Mouse (Mus musculus) embryonic facial prominence, embryonic 15.5 days (tissue): Measurements from ENCODE around the gene Rassf3. TPM values are rescaled to one million over a fixed set of nuclear protein-coding genes. Genes with fewer than 3 reads are reported as not detected.
A peak's percentile ranks its signal among the peaks of the same experiment; 100 is the strongest.

Experiments
- ATAC-seq: fragments of 200-750 bp; cut with Nextera tagmentation; 2 replicates; pipeline ENCODE4 v1.8.0; 2017; ENCODE audit warnings: low read depth, moderate TSS enrichment; ENCODE audit not compliant: insufficient number of reproducible peaks, low FRiP score, low TSS enrichment
- H3K27ac ChIP-seq: fragments of 300-500 bp; sonication (generic); replicated peaks from 2 replicates; pipeline ENCODE4 v1.5.1; 2015; ENCODE audit warnings: mild to moderate bottlenecking, inconsistent platforms
- H3K27me3 ChIP-seq: fragments of 300-500 bp; sonication (generic); 2 replicates; pipeline ENCODE4 v1.6.1; 2015; ENCODE audit warnings: inconsistent platforms
- H3K36me3 ChIP-seq: fragments of 300-500 bp; sonication (generic); 2 replicates; pipeline ENCODE4 v1.6.1; 2015; ENCODE audit warnings: mild to moderate bottlenecking, inconsistent platforms
- H3K4me1 ChIP-seq: fragments of 300-500 bp; sonication (generic); 2 replicates; pipeline ENCODE4 v1.6.1; 2015; ENCODE audit warnings: inconsistent platforms
- H3K4me2 ChIP-seq: fragments of 300-500 bp; sonication (generic); replicated peaks from 2 replicates; pipeline ENCODE4 v1.6.1; 2015; ENCODE audit warnings: mild to moderate bottlenecking, inconsistent platforms
- H3K4me3 ChIP-seq: fragments of 300-500 bp; sonication (generic); replicated peaks from 2 replicates; pipeline ENCODE4 v1.5.1; 2015; ENCODE audit warnings: mild to moderate bottlenecking, inconsistent platforms
- H3K9ac ChIP-seq: fragments of 300-500 bp; sonication (generic); 2 replicates; pipeline ENCODE4 v1.6.1; 2015; ENCODE audit warnings: inconsistent platforms
- H3K9me3 ChIP-seq: fragments of 300-500 bp; sonication (generic); replicated peaks from 2 replicates; pipeline ENCODE4 v1.6.1; 2016; ENCODE audit warnings: inconsistent platforms
- WGBS: fragments of 180-500 bp; shearing (Covaris S2); methylation state at CpG from one replicate; pipeline ENCODE4 v1.1.7; 2015; 5-methylcytosine and 5-hydroxymethylcytosine counted together
- polyA plus RNA-seq: library from polyadenylated mRNA; unstranded; fragments of >200 nt; fragmentation: Nextera tagmentation; extraction: Ambion mirVana; gene quantifications from 2 replicates; pipeline ENCODE4 v1.2.1, GENCODE M21; 2015

The Rassf3 gene
- polyA plus RNA-seq, 1 experiment from 2014 or later: 20.3 TPM

DNA sequence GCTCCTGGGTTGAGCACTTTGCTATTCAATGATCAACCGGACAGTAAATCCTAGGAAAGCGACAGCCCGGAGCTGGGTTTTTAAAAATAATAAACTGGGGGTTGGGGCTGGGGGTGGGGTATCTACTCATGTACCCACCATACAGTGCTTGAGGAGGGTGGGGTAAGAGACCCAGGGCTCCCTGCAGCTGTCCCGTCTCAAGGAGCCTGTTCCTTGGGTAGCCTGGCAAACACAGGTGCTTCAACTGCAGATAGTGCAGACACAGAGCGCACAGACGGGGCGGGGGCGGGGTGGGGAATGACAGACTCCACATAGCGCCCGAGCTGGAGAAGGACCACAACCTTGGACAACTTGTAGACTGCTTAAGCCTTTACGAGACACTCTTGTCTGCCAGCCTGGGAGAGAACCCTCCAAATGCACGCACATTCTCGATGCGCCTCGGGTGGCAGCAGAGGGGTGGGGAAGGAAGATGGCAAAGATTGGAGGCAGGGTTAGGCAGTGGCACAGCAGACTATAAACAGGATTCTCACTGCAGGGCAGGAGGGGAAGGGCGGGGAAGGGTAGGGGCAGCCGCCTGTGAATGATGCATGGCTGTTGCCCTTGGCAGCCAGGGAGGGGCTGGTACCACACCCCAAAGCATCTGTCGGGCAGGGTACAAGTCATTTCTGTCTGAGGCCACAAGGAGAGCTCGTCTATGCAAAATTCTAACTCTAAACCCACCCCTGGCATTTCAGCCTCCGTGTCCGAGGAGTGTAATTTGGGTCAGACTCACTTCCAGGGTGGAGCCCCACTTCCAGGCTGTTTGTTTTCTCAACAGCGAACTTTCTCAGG lies 56.3 kb downstream of the Rassf3 start:
- ATAC-seq: peak; percentile 80
- H3K4me3 ChIP-seq: no peak overlapping the region
- 51% methylated on average over 22 of the region's 22 CpGs for WGBS
- peaks cover 25% of the 10 kb centered on the region for H3K4me1 ChIP-seq
- peak overlapping the region; percentile 45 for H3K27ac ChIP-seq
- no peak overlapping the region for H3K4me2 ChIP-seq
- peaks cover 13% of the 10 kb centered on the region for H3K36me3 ChIP-seq
- no peaks in the 10 kb centered on the region for H3K27me3 ChIP-seq
- no peak overlapping the region for H3K9ac ChIP-seq
- no peaks in the 10 kb centered on the region for H3K9me3 ChIP-seq

DNA sequence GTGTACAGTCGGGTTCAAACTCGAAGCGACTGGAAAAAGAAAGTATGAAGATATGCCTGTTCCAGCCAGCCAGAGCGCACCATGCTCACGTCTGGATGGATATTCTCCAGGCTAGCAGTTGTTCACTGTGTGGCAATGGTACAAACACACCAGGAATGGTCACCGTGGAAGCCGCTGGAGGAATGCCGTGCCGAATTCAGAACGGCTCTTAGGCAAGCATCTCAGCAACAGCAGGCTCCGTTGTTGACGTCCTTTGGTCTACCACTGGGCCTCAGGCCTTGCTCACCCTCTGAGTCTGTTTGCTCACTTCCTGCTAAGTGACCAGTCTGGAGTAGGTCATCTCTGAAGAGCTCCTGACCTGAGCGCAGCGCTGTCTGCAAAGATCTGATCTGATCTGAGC lies 57.3 kb downstream of the Rassf3 start:
- Histone ChIP-seq H3K4me1 (peaks cover 21% of the 10 kb centered on the region), H3K36me3 (peaks cover 20% of the 10 kb centered on the region), H3K9ac (no peak overlapping the region), H3K27me3 (no peaks in the 10 kb centered on the region), H3K9me3 (no peaks in the 10 kb centered on the region), H3K4me2 (no peak overlapping the region), H3K27ac (no peak overlapping the region), H3K4me3 (no peak overlapping the region)
- WGBS: 84% methylated on average over 14 of the region's 14 CpGs
- no peak for ATAC-seq

DNA sequence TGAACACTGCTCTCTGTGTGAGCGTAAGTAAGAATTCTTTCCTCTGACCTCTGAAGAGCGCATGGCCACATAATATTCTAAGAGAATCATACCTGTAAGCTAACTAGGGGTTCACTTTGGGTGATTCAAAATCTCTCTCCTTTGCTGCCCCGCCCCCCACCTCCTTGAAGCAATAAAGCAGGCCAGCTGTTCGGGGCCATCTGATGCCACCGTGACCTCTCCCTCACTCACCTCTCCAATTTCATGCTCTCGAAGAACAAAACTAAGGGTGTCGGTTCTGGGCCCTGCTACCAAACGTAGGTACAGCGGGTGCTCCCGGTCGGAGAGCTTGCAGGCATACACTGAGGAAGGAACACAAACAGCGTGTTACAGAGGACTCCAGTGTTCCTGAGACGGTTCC lies 62.0 kb downstream of the Rassf3 start:
- Histone ChIP-seq H3K4me2 (no peak overlapping the region), H3K36me3 (peaks cover 42% of the 10 kb centered on the region), H3K4me3 (no peak overlapping the region), H3K27me3 (no peaks in the 10 kb centered on the region), H3K9ac (no peak overlapping the region), H3K27ac (no peak overlapping the region), H3K4me1 (0 out of 2 replicates have a peak, but pooled peaks cover 10% of the 10 kb centered on the region), H3K9me3 (no peaks in the 10 kb centered on the region)
- no peak for ATAC-seq
- 63% methylated on average over 13 of the region's 13 CpGs for WGBS

DNA sequence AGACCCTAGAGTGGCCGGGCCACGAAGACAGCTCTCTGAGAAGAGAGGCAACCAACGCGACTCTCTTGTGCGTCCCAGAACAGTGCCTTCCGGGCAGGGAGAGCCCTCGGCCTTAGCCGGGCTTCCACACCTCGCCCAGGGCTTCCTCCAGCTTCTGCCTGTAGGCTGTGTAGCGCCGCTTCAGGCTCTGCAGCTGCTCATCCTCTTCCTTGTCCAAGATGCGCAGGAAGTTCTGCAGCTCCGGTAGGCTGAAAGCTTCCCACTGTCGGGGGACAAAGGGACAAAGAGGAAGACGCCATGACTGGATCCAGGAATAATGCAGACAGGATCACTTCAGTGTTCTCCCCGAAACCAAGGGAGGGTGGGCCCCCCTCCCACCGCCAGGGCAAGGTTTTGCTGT lies 63.3 kb downstream of the Rassf3 start:
- no peak overlapping the region for H3K4me2 ChIP-seq
- no peak overlapping the region for H3K9ac ChIP-seq
- H3K36me3 ChIP-seq: peaks cover 42% of the 10 kb centered on the region
- no peaks in the 10 kb centered on the region for H3K27me3 ChIP-seq
- H3K4me1 ChIP-seq: 0 out of 2 replicates have a peak, but pooled peaks cover 10% of the 10 kb centered on the region
- ATAC-seq: no peak
- 89% methylated on average over 17 of the region's 17 CpGs for whole genome bisulfite sequencing
- H3K27ac ChIP-seq: no peak overlapping the region
- no peak overlapping the region for H3K4me3 ChIP-seq
- H3K9me3 ChIP-seq: no peaks in the 10 kb centered on the region

DNA sequence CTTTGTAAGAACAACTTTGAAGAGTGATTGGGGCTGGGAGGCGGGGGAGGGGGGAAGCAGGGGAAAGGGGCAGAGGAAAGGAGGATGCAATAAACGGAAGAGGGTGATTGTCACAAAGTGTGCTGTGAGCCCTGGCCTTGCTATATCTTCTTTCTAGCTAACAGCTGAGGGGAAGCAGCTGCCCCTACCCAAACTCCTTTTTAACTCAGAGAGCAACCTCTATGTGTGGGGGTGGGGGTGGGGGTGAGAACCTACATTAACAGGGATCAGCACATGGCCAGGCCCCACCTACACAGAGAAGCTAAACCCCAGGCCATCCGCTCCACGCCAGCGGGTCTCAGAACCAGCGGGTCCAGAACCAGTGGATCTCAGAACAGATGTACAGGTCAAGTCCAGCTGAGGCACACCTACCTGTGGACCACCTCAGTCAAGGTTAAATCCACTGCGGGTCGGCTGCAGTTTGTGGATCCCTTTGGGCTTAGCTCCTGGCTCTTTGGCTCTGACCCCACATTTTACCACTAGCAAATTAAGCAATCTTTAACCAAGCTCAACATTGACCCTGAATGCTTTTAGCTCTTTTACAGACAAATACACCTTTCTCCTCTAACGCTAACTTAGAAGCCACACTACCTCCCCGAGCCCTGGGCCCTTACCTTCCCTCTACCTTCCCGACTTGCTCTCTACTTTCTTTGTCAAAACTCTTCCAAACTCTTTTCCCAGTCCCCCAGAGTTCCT lies 64.3 kb downstream of the Rassf3 start:
- Histone ChIP-seq H3K4me2 (no peak overlapping the region), H3K9ac (no peak overlapping the region), H3K27me3 (no peaks in the 10 kb centered on the region), H3K4me1 (0 out of 2 replicates have a peak, but pooled peaks cover 10% of the 10 kb centered on the region), H3K27ac (peak overlapping the region; percentile 39; the same call in 1 of the 2 replicates), H3K36me3 (peaks cover 42% of the 10 kb centered on the region), H3K9me3 (no peaks in the 10 kb centered on the region), H3K4me3 (no peak overlapping the region)
- WGBS: 81% methylated on average over 11 of the region's 11 CpGs
- ATAC-seq: no peak

DNA sequence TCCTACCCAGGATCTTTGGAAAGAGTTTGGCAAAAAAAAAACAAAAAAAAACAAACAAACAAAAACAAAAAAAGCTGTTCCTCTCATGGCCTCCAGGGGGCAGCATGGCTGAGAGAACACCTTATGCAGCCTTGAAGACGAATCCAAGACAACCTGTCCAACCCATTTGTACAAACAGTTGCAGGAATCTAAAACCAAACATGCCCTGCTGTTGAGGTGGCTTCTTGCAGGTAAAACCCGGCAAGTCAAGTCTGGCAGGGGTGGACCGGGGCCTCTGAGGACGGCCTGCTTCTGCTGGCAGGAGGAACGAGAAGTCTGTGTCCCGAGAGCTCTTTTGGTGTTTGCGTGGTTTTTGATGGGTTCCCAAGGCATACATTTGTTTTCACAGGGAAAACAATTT lies 66.4 kb downstream of the Rassf3 start:
- Histone ChIP-seq H3K9me3 (no peaks in the 10 kb centered on the region), H3K4me1 (0 out of 2 replicates have a peak, but pooled peaks cover 10% of the 10 kb centered on the region), H3K4me2 (no peak overlapping the region), H3K27ac (no peak overlapping the region), H3K36me3 (peaks cover 28% of the 10 kb centered on the region), H3K9ac (no peak overlapping the region), H3K27me3 (no peaks in the 10 kb centered on the region), H3K4me3 (no peak overlapping the region)
- 58% methylated on average over 7 of the region's 7 CpGs for WGBS
- no peak for ATAC-seq

DNA sequence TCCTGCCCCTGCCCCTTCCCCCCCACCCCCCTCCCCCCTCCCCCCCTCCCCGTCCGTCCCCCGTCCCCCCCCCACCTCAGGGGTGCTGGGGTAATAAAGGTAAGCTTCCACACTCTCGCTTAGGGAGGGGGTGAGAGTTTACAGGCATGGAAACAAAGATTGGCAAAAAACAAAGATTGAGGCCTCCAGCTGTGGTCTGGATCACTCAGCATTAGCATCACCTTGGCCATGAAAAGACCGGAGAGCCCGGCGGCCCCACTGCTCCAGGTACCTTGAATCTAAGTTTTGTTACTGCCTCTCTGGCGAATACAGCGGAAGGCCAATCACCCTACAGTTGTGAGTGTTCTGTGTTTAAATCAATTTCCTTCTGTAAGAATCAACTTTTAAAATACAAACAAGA lies 72.2 kb downstream of the Rassf3 start:
- Histone ChIP-seq H3K36me3 (no peaks in the 10 kb centered on the region), H3K9ac (no peak overlapping the region), H3K9me3 (no peaks in the 10 kb centered on the region), H3K4me2 (no peak overlapping the region), H3K4me3 (no peak overlapping the region), H3K4me1 (no peaks in the 10 kb centered on the region), H3K27ac (no peak overlapping the region), H3K27me3 (no peaks in the 10 kb centered on the region)
- WGBS: 61% methylated on average over 6 of the region's 9 CpGs
- ATAC-seq: no peak

DNA sequence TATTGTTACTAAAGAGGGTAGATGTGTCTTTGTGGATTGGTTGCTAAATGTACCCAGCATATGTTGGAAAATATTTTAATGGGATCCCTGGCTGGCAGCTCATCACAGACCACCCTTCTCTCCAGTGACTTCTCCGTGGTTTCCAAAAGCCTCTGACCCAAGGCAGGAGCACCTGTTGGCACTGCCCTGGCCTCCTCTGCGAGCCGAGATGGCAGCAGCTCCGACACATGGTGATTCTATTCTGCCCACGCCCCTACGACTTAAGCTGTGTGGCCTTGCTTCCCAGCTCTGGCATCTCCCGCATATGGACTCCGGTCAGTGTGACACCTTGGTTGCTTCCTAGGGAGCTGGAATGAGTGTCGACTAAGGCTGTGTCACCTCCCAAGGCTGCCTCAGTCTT lies 73.0 kb downstream of the Rassf3 start:
- Histone ChIP-seq H3K4me2 (no peak overlapping the region), H3K27me3 (no peaks in the 10 kb centered on the region), H3K9me3 (no peaks in the 10 kb centered on the region), H3K27ac (no peak overlapping the region), H3K4me1 (no peaks in the 10 kb centered on the region), H3K9ac (no peak overlapping the region), H3K4me3 (no peak overlapping the region), H3K36me3 (no peaks in the 10 kb centered on the region)
- ATAC-seq: peak; percentile 30; the same call in 1 of the 2 replicates
- 73% methylated on average over 9 of the region's 9 CpGs for WGBS

DNA sequence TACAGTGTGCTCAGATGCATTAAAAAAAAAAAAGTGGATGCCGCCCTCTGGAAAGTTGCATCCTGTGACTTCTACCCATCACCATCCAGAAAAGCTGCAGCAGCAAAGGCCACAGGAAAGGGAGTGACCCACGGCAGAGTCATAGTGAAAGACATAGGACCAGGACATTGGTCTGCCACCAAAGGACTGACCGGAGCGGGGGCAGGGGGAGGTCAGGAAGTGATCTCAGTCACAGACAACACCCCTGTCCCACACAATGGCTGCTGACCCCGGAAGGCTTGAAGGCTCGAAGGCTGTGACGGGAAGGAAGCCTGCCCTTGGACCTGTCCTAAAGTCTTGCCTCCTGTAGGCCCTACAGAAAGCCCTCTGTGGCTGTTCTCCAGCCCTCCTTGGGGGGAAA lies 75.1 kb downstream of the Rassf3 start:
- Histone ChIP-seq H3K27me3 (no peaks in the 10 kb centered on the region), H3K36me3 (peaks cover 8% of the 10 kb centered on the region; the same call in 1 of the 2 replicates), H3K9me3 (no peaks in the 10 kb centered on the region), H3K4me1 (no peaks in the 10 kb centered on the region), H3K4me3 (no peak overlapping the region), H3K27ac (no peak overlapping the region), H3K9ac (no peak overlapping the region), H3K4me2 (no peak overlapping the region)
- 79% methylated on average over 7 of the region's 7 CpGs for WGBS
- no peak for ATAC-seq

DNA sequence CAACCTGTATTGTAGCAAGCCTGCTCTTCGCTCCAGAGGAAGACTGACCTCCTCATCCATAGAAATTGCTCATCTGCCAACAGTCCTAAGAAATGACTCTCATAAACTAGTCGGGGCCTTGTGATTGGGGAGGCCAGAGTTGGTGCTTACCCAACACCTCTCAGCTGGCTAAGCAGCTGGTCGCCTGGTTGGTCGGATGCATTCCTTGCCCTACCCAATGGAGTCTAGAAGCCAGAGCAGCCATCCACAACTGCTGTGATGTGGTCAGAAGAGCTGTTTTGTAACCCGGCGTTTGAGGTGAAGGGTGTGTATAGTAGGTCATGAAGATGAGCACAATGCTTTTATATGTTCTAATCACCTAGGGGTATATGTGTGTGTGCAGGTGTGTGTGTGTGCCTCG lies 77.5 kb downstream of the Rassf3 start:
- Histone ChIP-seq H3K27ac (no peak overlapping the region), H3K4me2 (no peak overlapping the region), H3K9ac (no peak overlapping the region), H3K4me3 (no peak overlapping the region), H3K9me3 (no peaks in the 10 kb centered on the region), H3K4me1 (peaks cover 21% of the 10 kb centered on the region), H3K27me3 (no peaks in the 10 kb centered on the region), H3K36me3 (peaks cover 25% of the 10 kb centered on the region)
- ATAC-seq: no peak
- 89% methylated on average over 7 of the region's 7 CpGs for whole genome bisulfite sequencing

DNA sequence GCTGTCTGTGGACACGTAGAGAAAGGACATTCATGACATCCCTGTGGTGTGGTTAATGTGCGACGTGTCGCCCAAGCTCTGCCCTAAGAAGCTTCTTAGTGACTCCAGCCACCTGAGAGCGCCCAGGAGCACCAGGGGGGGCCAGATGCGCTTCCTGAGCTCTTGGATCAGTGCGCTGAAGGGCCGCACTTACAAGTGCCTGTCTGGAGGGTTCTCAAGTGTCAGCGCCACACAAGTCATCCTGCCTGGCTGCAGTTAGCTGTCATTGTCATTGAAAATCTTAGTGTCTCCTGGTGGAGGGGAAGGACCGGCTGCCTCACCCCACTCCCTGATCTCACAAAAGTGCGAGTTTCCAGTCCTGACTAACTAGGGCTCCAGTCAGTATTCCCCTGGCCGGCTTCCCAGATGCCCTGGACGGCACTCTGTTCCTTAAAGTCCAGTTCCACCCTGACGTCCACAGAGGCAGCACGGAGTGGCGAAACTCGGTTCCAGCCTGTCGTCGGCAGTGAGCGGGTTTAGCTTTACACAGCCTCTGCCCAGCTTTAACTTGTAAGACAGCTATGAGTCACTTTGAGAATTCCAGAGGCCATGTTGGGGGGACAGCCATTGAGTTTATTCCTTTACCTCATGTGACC lies 80.5 kb downstream of the Rassf3 start:
- H3K36me3 ChIP-seq: peaks cover 54% of the 10 kb centered on the region
- H3K4me3 ChIP-seq: no peak overlapping the region
- ATAC-seq: no peak
- H3K9me3 ChIP-seq: no peaks in the 10 kb centered on the region
- no peaks in the 10 kb centered on the region for H3K27me3 ChIP-seq
- no peak overlapping the region for H3K9ac ChIP-seq
- no peak overlapping the region for H3K4me2 ChIP-seq
- H3K4me1 ChIP-seq: peaks cover 22% of the 10 kb centered on the region
- 0 out of 2 replicates have a peak overlapping the region, but pooled peaks have one; percentile 11 for H3K27ac ChIP-seq
- 75% methylated on average over 20 of the region's 20 CpGs for WGBS
